Mouse (Mus musculus): Measurements from ENCODE around the gene Men1. TPM values are rescaled to one million over a fixed set of nuclear protein-coding genes. Genes with fewer than 3 reads are reported as not detected.

Men1 gene
- total RNA-seq, 2 experiments from 2014 or later: 6.2 to 6.9 TPM

- peak; percentile 92 for DNase-seq (ENCODE audit: low spot score)
These were observed 29.5 kb downstream of the Men1 start for GRCm38 (mm10) chr19:6364317-6364725.

GRCm38 (mm10) chr19:6364842-6365241, 30.1 kb downstream of the Men1 start:
- DNase-seq (ENCODE audit: low spot score): no peak

- DNase-seq (ENCODE audit: low spot score): no peak
These were observed 35.4 kb downstream of the Men1 start for GRCm38 (mm10) chr19:6370175-6370574.

- DNase-seq (ENCODE audit: low spot score): no peak
These were observed 37.7 kb downstream of the Men1 start for GRCm38 (mm10) chr19:6372433-6372832.

- DNase-seq (ENCODE audit: low spot score): peak; percentile 87
These were observed 39.0 kb downstream of the Men1 start for GRCm38 (mm10) chr19:6373539-6374400.

GRCm38 (mm10) chr19:6374571-6374970, 39.8 kb downstream of the Men1 start:
- no peak for DNase-seq (ENCODE audit: low spot score)

- DNase-seq (ENCODE audit: low spot score): no peak
These were observed 40.9 kb downstream of the Men1 start for GRCm38 (mm10) chr19:6375423-6376254.

GRCm38 (mm10) chr19:6376255-6376564, 41.4 kb downstream of the Men1 start:
- no peak for DNase-seq (ENCODE audit: low spot score)

GRCm38 (mm10) chr19:6376643-6377042, 41.9 kb downstream of the Men1 start:
- DNase-seq (ENCODE audit: low spot score): no peak

- DNase-seq (ENCODE audit: low spot score): peak; percentile 49
These were observed 42.7 kb downstream of the Men1 start for GRCm38 (mm10) chr19:6377327-6378040.

- DNase-seq (ENCODE audit: low spot score): no peak
These were observed 45.8 kb downstream of the Men1 start for GRCm38 (mm10) chr19:6380411-6381166.

- DNase-seq (ENCODE audit: low spot score): no peak
These were observed 46.5 kb downstream of the Men1 start for GRCm38 (mm10) chr19:6381238-6381637.

- no peak for DNase-seq (ENCODE audit: low spot score)
These were observed 47.6 kb downstream of the Men1 start for GRCm38 (mm10) chr19:6382323-6382924.

GRCm38 (mm10) chr19:6383470-6383869, 48.7 kb downstream of the Men1 start:
- peak; percentile 74 for DNase-seq (ENCODE audit: low spot score)

GRCm38 (mm10) chr19:6384128-6384527, 49.3 kb downstream of the Men1 start, which contains the start of gene Pygm:
Gene Pygm (plus strand): TSS chr19:6384399.
- peak; percentile 96 for DNase-seq (ENCODE audit: low spot score)

- peak; percentile 86 for DNase-seq (ENCODE audit: low spot score)
These were observed 50.2 kb downstream of the Men1 start for GRCm38 (mm10) chr19:6384954-6385353.

GRCm38 (mm10) chr19:6385419-6385818, 50.6 kb downstream of the Men1 start:
- no peak for DNase-seq (ENCODE audit: low spot score)

- DNase-seq (ENCODE audit: low spot score): no peak
These were observed 51.0 kb downstream of the Men1 start for GRCm38 (mm10) chr19:6385821-6386220.

- no peak for DNase-seq (ENCODE audit: low spot score)
These were observed 51.5 kb downstream of the Men1 start for GRCm38 (mm10) chr19:6386234-6386633.

GRCm38 (mm10) chr19:6388006-6388405, 53.2 kb downstream of the Men1 start:
- DNase-seq (ENCODE audit: low spot score): peak; percentile 74

- no peak for DNase-seq (ENCODE audit: low spot score)
These were observed 55.0 kb downstream of the Men1 start for GRCm38 (mm10) chr19:6389803-6390202.
